Mouse (Mus musculus) right cerebral cortex, adult 18-20 months (tissue): Measurements from ENCODE around the gene Vwa5b2.

ENCODE experiments used
- DNase-seq: peaks from one replicate; pipeline ENCODE4 v3.0.0; 2022; ENCODE audit warnings: mixed read lengths

The Vwa5b2 gene

DNA sequence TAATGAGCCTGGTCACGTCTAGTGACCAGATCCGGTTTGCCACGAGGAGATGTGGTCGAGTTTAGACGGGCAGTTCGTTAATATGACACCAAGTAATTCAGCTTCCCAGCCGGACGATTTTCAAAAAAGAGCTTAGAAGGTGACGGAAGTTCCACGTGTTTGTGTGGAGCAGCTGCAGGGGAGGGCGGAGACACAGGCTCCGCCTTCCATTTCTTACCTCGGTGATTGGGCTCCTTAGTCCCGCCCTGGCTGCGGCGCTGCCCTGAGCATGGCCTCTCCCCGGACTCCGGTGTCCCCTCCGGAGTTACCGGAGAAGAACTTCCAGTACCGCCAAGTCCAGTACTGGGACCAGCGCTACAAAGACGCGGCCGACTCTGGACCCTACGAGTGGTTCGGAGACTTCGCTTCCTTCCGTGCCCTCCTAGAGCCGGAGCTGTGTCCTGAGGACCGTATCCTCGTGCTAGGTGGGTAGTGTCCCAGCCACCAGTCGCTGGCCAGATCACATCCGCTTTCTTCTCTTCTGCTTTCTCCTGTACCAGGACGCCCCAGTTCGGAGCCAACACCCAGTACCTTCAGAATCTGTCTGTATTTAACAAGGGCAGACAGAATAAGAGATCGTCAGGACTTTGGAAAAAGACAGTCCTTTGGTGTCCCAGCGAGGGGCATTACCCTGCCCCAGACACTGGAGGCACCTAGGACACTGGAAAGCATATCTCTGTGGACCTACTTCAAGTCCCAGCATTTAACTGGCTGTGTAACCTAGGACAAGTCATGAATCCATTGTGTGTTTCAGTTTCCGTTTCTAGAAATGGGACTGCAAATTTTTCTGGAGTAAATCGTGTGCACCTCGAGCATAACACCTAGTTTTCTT lies 22.3 kb downstream of the Vwa5b2 start, which contains the start of the genes Eef1akmt4, Gm49333 and Alg3:
Gene Eef1akmt4 (plus strand): TSS at position 237 of the 871 bp plus-strand sequence.
Gene Gm49333 (plus strand): TSS at position 254 of the 871 bp plus-strand sequence.
Gene Alg3 (minus strand): TSS at position 379 of the 871 bp plus-strand sequence.
- peak; percentile 84 for DNase-seq

DNA sequence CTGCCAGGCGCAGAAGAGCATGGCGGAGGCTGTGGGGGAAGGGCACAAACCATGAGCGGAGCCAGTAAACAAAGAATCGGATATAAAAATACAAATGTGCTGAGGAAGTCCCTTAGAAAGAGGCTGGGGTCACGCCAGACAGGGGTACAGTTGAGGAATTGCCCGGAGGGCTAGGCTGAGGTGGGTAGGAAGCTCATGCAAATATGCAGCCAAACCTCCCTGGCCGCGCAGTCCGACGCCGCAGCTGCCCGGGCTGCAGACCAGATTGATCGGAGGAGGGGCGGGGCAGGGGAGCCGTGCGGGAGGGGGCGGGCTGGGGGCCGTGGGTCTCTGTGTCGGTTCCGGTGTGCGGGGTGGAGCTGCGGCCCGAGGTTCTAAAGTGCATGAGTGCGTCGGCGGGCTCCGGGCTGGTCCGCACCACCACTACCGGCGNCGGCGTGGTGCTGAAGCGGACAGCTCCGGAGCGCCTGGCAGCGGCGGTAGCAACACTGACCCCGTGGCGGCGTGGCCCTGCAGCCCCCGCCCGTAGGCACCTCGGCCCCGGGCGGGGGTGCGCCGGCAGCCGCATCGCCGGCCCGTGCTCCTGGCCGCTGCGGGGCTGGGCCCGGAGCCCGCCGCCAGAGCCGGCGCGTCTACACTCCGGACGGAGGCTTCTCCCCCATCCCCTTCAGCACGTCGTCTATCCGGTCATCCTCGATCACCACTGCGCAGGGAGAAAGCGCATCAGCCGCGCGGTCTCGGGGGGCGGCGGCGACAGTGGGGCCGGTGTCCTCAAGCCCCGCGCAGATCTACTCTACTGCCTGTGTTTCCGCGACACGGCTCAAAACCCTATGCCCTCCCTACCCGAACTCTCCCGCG lies 30.5 kb downstream of the Vwa5b2 start:
- DNase-seq = no peak

DNA sequence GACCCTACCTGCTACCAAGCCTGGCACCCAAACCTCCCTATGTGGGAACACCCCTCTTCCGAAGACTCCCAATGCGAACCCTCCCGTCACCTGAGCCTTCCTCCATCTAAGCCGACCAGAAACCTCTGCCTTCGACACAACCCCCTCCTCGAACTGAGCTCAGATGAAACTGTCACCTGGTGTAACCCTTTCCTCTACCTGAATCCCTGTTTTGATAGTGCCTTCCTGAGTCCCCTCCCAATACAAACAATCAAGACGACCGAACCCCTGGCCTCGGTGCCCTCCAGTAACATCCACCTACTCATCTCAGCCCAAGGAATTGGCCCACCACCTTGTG lies 31.1 kb downstream of the Vwa5b2 start:
- DNase-seq = no peak

DNA sequence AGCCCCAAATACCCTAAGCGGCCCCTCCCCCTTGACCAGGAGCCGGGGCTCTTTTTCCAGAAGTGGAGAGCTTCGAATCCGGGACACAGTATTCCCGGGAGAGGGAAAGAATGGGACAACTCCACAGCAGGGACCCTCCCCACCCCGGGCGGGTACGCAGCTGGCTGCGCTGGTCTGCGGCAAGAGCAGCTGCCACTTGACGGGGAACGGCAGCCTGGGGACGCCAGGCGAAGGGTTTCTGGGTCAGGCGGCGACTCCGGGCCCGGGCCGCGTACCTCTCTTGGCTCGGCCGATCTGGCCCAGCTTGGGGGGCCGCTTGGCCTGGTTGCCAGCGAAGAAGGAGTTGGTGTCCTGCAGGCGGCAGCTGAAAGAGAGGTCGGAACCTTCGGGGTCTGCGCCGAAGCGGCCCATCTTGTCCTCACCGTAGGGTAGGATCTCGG lies 31.5 kb downstream of the Vwa5b2 start:
- DNase-seq = no peak

DNA sequence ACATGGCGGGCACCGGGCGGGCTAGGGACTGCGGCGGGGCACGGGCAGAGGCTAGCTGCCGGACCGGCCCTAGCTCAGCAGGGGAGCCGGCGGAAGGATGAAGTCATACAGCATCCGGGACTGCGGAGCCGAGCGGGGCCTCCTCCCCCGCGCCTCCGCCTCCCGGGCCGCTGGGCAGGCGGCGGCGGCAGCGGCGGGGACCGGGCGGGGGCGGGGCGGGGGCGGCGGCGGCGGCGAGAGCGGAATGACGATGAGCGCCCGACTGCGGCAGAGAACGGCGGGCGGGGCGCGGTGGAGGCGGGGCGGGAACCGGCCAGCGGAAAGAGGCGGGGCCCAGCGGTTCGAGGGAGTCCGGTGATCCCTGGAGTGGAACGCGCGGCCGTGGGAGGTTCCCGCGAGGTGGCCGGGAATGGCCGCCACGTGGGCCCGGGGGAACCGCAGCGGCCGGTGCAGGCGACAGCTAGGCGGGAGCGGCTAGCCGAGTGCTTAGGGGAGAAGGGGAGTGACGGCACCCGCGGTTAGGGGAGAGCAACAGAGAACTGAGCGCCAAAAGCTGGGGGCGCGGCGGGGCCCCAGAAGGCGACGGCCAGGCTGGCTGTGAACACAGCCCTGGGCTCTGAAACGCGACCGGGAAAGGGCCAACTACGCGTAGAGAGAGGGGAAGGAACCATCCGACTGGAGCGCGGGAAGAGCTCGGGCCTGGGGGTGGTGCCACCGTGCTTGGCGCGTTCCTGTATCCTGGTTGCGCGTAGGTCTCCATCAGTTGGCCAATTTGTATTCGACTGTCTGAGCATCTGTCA lies 32.1 kb downstream of the Vwa5b2 start, which contains the start of gene Camk2n2:
Gene Camk2n2 (minus strand): TSS at position 97 of the 800 bp plus-strand sequence.
- DNase-seq = peak; percentile 60

DNA sequence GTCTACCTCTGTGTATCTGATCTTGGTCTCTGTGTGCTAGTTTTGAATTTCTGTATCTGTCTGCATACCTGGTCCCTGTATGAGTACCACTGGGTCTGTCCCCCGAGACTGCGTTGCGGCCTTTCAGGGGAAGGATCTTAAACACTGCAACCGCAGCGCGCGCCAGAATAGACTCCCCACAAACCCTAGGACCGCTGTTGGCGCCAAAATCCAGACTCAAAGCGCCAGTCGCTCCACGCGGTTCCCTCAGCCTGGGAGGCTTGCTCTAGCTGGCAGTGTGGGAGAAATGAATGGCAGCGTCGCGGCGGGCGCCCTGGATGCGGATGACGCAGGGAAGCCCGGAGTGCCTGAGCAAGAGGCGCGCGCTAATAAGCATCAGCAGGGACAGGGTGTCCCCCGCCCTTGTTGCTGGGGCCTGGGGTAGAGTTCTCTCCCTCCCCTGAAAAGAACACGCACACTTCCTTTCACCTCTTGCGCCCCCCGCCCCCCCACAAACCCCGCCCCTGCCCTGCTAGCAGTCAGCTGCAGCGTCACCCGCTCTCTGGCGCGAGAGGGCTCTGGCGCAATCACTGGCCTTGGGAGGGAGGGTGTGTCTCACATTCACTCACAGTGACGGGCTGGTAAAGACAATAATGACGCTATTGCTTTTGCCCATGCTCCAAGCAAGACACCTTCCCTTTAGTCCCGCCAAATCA lies 32.9 kb downstream of the Vwa5b2 start:
- DNase-seq = peak; percentile 81

DNA sequence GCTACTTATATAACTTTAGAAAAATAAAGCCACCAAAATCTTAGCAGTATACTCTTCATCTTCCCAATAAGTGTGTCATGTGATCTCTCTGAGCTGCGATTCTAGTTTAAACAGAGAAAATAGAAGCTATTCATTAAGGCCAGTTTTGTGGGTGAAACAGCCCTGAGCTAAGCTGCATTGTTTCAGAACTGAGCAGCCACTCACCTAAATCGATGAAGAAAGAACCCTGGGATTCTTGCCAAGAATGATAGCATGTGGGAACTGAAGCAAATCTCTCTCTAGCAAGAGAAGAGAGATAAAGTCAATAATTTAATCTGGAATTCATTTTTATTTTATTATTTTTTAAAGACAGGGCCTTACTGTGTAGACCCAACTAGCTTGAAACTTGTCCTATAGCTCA lies 33.9 kb downstream of the Vwa5b2 start:
- DNase-seq = no peak

DNA sequence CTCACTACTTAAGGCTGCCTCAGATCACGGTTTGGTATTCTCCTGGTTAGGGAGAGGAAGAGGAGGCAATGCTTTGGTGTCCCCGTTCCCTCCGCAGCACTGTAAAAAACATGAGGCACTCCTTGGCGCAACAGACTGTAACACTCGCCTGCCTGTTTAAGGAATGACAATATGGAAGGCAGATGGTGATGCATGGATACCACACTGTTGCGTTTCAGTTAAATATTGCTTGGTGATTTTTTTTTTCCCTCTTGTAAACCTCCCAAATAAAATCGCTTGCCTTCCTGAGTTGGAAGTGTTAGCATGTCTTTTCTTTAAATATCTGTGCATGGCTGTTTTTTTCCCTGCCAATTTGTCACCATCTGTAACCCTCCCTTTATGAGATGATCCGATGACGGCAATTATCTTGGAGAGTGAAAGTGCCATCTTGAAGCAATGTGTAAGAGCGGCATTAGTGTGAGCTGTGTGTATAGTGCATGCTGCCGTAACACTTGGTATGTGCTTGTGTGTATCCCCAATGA lies 39.7 kb downstream of the Vwa5b2 start:
- DNase-seq = peak; percentile 52

DNA sequence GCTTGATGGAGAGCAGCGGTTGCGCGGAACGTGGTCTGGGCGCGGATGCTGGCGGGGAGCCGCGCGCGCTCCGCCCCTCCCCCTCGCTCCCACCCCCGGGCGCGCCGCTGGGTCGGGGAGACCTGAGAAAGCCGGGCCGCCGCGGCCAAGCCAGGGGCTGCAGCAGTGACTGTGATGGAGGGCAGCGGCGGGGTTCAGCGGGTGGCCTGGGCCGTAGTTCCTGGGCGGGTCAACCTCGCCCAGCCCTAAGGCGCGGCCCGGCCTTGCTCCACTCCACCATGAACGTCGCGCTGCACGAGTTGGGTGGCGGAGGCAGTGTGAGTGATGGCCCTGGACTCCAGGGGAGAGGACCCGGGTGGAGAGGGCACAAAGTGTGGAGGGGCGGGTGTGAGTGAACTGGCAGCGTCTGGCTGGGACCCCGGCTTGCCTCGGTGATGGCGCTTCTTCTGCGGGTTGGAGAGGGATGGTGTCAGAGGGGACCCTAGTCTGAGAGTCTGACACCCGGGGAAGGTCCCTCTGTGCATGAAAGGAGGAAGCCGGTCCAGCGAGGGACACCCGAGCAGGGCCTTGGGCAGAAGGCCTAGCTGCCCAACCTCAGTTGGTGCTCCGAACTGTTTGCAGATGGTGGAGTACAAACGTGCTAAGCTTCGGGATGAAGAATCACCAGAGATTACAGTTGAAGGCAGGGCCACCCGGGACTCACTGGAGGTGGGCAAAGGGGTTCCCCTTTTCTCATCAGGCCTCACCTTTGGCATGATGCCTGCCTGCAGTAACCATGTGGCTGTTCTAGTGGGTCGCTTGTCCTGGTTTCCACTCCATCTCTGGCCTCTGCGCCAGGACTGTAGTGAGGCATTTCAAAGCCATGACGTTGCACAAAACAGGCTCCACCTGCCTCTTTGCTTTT lies 40.7 kb downstream of the Vwa5b2 start, which contains the start of gene Ece2:
Gene Ece2 (plus strand): TSS at position 98 of the 904 bp plus-strand sequence.
- peak; percentile 14 for DNase-seq

DNA sequence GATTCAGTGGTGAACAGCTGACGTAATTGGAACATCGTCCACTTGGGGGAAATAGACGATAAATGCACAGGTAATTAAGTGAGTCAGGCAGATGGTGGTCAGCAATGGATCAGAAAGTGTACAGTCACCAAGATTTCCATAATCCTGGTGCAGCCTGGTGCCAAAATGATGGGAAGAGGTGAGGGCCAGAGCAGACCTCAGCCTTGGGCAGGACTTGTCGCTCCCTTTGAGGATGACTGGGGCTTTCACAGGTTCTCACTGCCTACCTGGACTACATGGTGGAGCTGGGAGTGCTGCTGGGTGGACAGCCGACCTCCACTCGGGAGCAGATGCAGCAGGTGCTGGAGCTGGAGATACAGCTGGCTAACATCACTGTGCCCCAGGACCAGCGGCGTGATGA lies 48.1 kb downstream of the Vwa5b2 start:
- DNase-seq = no peak

DNA sequence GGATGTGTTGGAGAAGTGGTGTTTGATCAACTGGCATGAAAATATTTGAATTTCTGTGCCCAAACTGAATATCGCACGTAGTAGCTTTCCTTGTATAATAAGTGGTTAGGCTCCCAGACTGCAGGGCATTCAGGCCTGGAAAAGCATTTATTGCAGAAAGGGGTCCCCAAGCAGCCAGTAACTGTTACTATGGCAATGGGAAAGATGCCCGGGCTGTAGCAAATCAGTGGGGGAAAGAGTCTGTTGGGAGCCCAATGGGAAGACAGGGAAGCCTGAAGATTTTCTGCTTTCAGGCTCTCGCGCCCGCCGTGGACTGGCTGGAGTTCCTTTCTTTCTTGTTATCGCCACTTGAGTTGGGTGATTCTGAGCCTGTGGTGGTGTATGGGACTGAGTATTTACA lies 49.1 kb downstream of the Vwa5b2 start:
- peak; percentile 32 for DNase-seq

DNA sequence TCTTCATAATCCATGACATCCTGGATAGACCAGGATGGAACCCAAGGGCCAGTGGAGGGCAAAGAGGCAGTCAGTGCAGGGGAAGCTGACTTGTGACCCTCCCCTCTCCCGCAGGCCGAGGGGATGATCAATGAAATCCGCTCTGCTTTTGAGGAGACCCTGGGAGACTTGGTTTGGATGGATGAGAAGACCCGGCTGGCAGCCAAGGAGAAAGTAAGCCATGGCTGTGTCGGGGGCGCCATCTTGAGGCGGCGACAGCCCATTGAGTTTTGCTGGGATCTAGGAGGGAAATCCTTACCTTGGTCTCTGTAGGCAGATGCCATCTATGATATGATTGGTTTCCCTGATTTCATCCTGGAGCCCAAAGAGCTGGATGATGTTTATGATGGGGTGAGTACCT lies 52.9 kb downstream of the Vwa5b2 start:
- peak; percentile 77 for DNase-seq

DNA sequence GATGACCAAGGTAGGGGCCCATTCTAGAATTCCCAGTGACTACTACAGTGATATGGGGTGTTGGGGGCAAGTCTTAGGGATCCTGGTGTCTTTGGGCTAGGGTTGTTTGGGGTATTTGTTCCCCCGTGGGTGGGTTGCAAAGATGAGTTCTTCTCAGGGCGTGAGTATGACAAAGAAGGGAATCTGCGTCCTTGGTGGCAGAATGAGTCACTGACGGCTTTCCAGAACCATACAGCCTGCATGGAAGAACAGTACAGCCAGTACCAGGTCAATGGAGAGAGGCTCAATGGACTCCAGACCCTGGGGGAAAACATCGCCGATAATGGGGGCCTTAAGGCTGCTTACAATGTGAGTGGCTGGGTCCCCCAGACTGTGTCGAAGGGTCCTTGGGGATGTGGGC lies 54.6 kb downstream of the Vwa5b2 start:
- DNase-seq = no peak

DNA sequence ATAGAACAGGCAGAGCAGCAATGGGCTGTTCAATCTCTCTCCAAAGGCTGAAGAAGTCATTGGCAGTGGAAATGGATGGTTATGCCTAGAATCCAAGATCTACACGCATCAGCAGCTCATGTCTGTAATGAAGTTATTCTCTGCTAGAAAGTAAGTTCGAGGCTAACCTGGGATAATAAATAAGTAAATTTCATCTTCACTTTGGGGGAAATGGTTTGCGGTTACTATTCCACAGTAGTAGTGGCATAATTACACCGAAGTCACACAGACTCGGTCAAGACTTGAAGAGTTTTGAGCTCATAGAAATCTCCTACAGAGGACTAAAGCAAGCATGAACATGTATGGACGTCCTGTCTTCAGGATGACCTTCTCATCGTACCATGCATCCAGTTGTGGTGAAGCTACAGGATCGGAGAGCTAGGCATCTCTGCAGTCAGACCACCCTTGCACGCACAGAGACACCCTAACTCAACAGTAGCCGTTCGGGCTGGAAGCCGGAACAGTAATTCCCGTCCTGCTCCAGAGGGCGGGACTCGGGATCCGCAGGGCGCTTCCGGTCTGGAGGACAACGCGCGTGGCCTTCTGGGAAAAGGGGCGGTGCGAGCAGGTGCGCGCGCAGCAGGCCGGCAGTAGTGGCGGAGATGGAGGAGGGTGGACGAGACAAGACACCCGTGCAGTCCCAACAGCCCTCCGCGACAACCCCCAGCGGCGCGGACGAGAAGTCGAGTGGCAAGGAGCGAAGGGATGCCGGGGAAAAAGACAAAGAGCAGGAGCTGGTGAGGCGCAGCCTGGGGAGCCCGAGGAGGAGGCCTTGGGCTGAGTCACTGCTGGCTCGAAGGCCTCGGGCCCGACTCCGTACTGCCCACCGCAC lies 62.0 kb downstream of the Vwa5b2 start, which contains the start of gene Psmd2:
Gene Psmd2 (plus strand): TSS at position 577 of the 871 bp plus-strand sequence.
- peak; percentile 97 for DNase-seq

DNA sequence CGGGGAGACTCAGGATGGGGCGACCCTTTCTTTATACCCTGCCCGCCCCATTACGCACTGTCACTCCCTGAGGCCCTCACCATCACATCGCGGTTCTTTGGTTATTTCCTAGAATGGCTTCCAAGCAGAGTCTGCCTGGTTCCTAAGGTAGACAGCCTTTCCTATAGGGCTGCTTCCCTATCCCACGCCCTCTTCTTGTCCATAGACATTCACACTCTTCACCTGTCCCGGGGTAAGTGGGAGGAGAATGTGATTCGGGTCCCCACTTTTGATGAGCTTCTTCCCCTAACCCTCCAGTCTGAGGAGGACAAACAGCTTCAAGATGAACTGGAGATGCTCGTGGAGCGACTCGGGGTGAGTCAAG lies 62.7 kb downstream of the Vwa5b2 start:
- no peak for DNase-seq

DNA sequence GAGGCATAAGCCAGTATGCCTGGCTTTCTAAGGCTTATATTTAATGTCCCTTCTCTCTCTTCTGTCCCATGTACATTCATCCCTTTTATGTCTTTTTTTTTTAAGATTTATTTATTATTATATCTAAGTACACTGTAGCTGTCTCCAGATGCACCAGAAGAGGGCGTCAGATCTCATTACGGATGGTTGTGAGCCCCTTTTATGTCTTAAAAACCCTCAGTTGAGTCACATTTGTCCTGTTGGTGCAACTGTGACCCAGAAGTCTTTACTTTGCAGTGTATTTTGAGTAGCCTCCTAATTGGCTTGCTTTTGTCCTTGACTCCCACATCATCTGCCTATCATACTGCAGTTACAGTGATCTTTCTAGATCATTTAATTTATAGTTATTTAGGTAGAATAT lies 64.0 kb downstream of the Vwa5b2 start:
- DNase-seq = no peak
